Mouse (Mus musculus): ENCODE data around the gene Gramd4. TPM values are rescaled to one million over a fixed set of nuclear protein-coding genes. Genes with fewer than 3 reads are reported as not detected.

Gene Gramd4
- polyA plus RNA-seq, 1 experiment from 2014 or later: 15.1 TPM

- peaks cover 45% of the 10 kb centered on the region for H3K4me1 ChIP-seq
- H3K36me3 ChIP-seq: no peaks in the 10 kb centered on the region
- no peak overlapping the region for H3K4me3 ChIP-seq
- no peak overlapping the region for H3K9ac ChIP-seq
- no peaks in the 10 kb centered on the region for H3K9me3 ChIP-seq (replicated peaks)
- 79% methylated on average over 8 of the region's 8 CpGs for WGBS (ENCODE audit: insufficient replicate concordance)
- H3K4me2 ChIP-seq: no peak overlapping the region
- no peak for ATAC-seq
- H3K27me3 ChIP-seq (replicated peaks): peaks cover 48% of the 10 kb centered on the region
- no peak overlapping the region for H3K27ac ChIP-seq
These were observed 126.0 kb downstream of the Gramd4 start for GRCm38 (mm10) chr15:86183484-86183883.

DNA sequence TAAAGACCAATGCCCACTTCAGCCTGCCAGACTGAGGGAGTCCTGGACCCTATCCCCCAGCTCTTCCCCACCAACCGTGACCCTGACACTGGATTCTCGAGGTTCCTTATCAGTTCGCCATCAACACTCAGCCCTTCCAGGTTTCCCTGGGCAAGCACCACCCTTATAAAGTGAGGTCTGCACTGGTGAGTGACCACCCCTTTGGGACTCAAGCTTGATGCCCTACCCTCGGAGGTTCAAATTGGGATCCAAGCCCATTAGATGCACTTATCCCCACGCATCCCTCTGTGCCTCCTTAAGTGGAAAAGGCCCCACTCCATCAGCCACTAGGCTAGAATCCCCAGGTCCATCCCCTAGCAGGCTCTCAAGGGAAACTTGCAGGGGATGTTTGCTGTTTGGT, 126.6 kb downstream of the Gramd4 start:
- Histone ChIP-seq H3K4me3 (no peak overlapping the region), H3K27me3 (replicated peaks) (peaks cover 48% of the 10 kb centered on the region), H3K27ac (no peak overlapping the region), H3K36me3 (no peaks in the 10 kb centered on the region), H3K4me1 (peaks cover 45% of the 10 kb centered on the region), H3K9me3 (replicated peaks) (no peaks in the 10 kb centered on the region), H3K4me2 (peak overlapping the region; percentile 93), H3K9ac (no peak overlapping the region)
- 43% methylated on average over 5 of the region's 5 CpGs for WGBS (ENCODE audit: insufficient replicate concordance)
- no peak for ATAC-seq

GRCm38 (mm10) chr15:86184851-86185688, 127.6 kb downstream of the Gramd4 start:
- Histone ChIP-seq H3K9ac (peak overlapping the region; percentile 72), H3K9me3 (replicated peaks) (no peaks in the 10 kb centered on the region), H3K4me1 (peaks cover 42% of the 10 kb centered on the region), H3K36me3 (no peaks in the 10 kb centered on the region), H3K27me3 (replicated peaks) (peaks cover 48% of the 10 kb centered on the region), H3K4me2 (peak overlapping the region; percentile 93), H3K27ac (peak overlapping the region; percentile 60), H3K4me3 (peak overlapping the region; percentile 67)
- no peak; the same call in 1 of the 2 replicates for ATAC-seq
- under 1% methylated on average over 70 of the region's 70 CpGs for WGBS (ENCODE audit: insufficient replicate concordance)

DNA sequence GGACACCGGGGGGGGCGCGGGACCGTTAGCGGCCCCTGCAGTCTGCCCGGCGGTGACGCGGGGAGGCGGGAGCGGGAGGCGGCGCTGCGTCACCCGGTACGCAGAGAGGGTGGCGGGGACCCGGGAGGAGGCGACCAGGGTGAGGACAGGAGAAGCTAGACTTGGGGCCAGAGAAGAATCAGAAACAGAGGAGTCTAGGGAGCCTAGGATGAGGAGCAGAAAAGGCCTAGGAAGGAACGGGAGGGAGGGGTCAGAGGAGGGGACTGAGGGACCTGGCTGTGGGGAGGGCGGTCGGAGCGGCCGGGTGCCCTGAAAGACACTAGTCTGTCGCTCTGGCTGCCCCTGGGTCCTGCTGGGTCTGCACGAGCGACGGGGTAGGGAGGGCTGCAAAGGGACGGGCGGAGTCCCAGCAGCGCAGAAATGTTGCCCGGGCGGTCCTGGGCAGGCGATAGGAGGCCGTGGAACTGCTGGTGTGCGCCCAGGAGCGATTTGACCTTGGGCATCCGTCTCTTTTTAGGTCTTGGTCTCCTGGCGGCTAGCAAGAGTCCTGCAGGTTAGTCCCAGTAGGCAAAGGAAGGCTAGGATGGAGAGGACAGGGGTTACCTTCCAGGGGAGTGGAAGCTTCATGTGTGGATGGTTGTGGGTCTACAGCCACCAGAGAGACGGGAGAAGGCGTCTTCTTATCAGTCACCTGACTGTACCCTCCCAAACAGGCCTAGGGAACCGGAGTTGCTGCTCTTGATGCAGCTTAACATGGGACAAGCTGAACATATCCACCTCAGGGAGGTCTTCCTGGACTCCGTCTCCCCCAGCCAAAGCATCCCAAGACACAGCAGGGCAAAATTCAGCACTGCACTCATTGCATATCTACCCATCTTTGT, 128.4 kb downstream of the Gramd4 start, which contains the start of gene Cerk:
TSS of gene Cerk (minus strand) at position 453 of the 881 bp plus-strand sequence.
- ATAC-seq: peak; percentile 50
- Histone ChIP-seq H3K27ac (peak within 1 kb of the TSS; percentile 60), H3K9me3 (replicated peaks) (no peaks in the 10 kb centered on the region), H3K4me3 (peak within 1 kb of the TSS; percentile 67), H3K4me1 (peaks cover 40% of the 10 kb centered on the region), H3K36me3 (no peaks in the 10 kb centered on the region), H3K9ac (peak within 1 kb of the TSS; percentile 72), H3K4me2 (peak within 1 kb of the TSS; percentile 93), H3K27me3 (replicated peaks) (peaks cover 48% of the 10 kb centered on the region)
- WGBS (ENCODE audit: insufficient replicate concordance): 2% methylated on average over 43 of the region's 43 CpGs

- Histone ChIP-seq H3K9me3 (replicated peaks) (no peaks in the 10 kb centered on the region), H3K9ac (no peak overlapping the region), H3K4me3 (no peak overlapping the region), H3K27me3 (replicated peaks) (peaks cover 48% of the 10 kb centered on the region), H3K27ac (no peak overlapping the region), H3K4me2 (no peak overlapping the region), H3K36me3 (no peaks in the 10 kb centered on the region), H3K4me1 (peaks cover 36% of the 10 kb centered on the region)
- WGBS (ENCODE audit: insufficient replicate concordance): 49% methylated on average over 3 of the region's 3 CpGs
- no peak for ATAC-seq
These were observed 129.2 kb downstream of the Gramd4 start for GRCm38 (mm10) chr15:86186686-86187085.

Other genes with a start within 250 kb of the Gramd4 start
- gene Cdpf1, start 246.0 kb upstream of the Gramd4 start, polyA plus RNA-seq (2016; fragmentation: Nextera tagmentation; extraction: Ambion mirVana): 28.6 and 29.4 TPM in 2 replicates
- 0.07 and 0.12 TPM in 2 replicates for gene Pkdrej, start 236.0 kb upstream of the Gramd4 start, polyA plus RNA-seq (2016; fragmentation: Nextera tagmentation; extraction: Ambion mirVana)
- gene Ttc38, start 225.4 kb upstream of the Gramd4 start, polyA plus RNA-seq (2016; fragmentation: Nextera tagmentation; extraction: Ambion mirVana): 5.2 and 6.0 TPM in 2 replicates
- 34.4 and 35.3 TPM in 2 replicates for gene Gtse1, start 197.9 kb upstream of the Gramd4 start, polyA plus RNA-seq (2016; fragmentation: Nextera tagmentation; extraction: Ambion mirVana)
- gene Trmu, start 178.4 kb upstream of the Gramd4 start, polyA plus RNA-seq (2016; fragmentation: Nextera tagmentation; extraction: Ambion mirVana): 21.8 and 22.1 TPM in 2 replicates
- 0.11 and 0.25 TPM in 2 replicates for gene Celsr1, start 23.9 kb upstream of the Gramd4 start, polyA plus RNA-seq (2016; fragmentation: Nextera tagmentation; extraction: Ambion mirVana)
- 5.7 and 5.9 TPM in 2 replicates for gene Cerk, start 128.4 kb downstream of the Gramd4 start, polyA plus RNA-seq (2016; fragmentation: Nextera tagmentation; extraction: Ambion mirVana)
- gene Tbc1d22a, start 156.8 kb downstream of the Gramd4 start, polyA plus RNA-seq (2016; fragmentation: Nextera tagmentation; extraction: Ambion mirVana): 8.8 and 9.2 TPM in 2 replicates

Measured in liver, embryonic 12.5 days (tissue).